Mouse (Mus musculus) layer of hippocampus, postnatal 36 days (tissue): ENCODE measurements around the gene Smim12. TPM values are rescaled to one million over a fixed set of nuclear protein-coding genes. Genes with fewer than 3 reads are reported as not detected.

Experiments
- total RNA-seq, 2 experiments: library from RNA; stranded (reverse); gene quantifications; 2 replicates each; pipeline ENCODE4 v1.2.3; 2021

Smim12 gene
- total RNA-seq, 2 experiments from 2014 or later = 51.2 to 59.5 TPM

Other genes starting within 250 kb of the Smim12 start
- gene Sfpq, start 222.5 kb upstream of the Smim12 start, total RNA-seq = 100 to 1,000 TPM; 265 to 324 TPM
- gene Zmym1, start 182.6 kb upstream of the Smim12 start, total RNA-seq = 10 to 100 TPM; 13.6 to 14.1 TPM
- 10 to 100 TPM; 45.2 to 51.2 TPM for gene Zmym6, start 166.4 kb upstream of the Smim12 start, total RNA-seq
- gene Tmem35b, start 120.1 kb upstream of the Smim12 start, total RNA-seq = 1 to 10 TPM; 4.6 to 4.9 TPM
- gene Dlgap3, start 74.6 kb upstream of the Smim12 start, total RNA-seq = 100 to 1,000 TPM; 283 to 287 TPM
- 1 to 10 TPM; 1.5 to 2.1 TPM for gene Gja4, start 70.3 kb downstream of the Smim12 start, total RNA-seq
- under 1 TPM; 0.30 to 0.50 TPM for gene Gjb3, start 87.1 kb downstream of the Smim12 start, total RNA-seq
- gene Gjb4, start 110.3 kb downstream of the Smim12 start, total RNA-seq = under 1 TPM in 1 of 2 experiments, not detected in 1; 0.25 TPM
- not detected for gene Gjb5, start 114.4 kb downstream of the Smim12 start, total RNA-seq